Mouse (Mus musculus) megakaryocyte, embryonic 14.5 days (primary cell): ENCODE measurements around the gene Gm3248. TPM values are rescaled to one million over a fixed set of nuclear protein-coding genes. Genes with fewer than 3 reads are reported as not detected.
"Not testable (repeated sequence)": the region's sequence is repeated elsewhere in the genome, so short reads cannot be mapped to it uniquely, and the experiment has no call there.

ENCODE experiments used
- H3K27me3 ChIP-seq: replicated peaks from 2 replicates; pipeline ENCODE3; 2012; ENCODE audit warnings: inconsistent platforms
- H3K36me3 ChIP-seq: replicated peaks from 2 replicates; pipeline ENCODE3; 2012; ENCODE audit warnings: low read length, inconsistent platforms, mixed read lengths
- H3K4me1 ChIP-seq: 2 replicates; pipeline ENCODE4 v1.6.1; 2012; ENCODE audit warnings: inconsistent platforms
- H3K4me3 ChIP-seq: replicated peaks from 2 replicates; pipeline ENCODE3; 2012; ENCODE audit warnings: moderate library complexity, mild to moderate bottlenecking, inconsistent platforms
- H3K9me3 ChIP-seq: 2 replicates; pipeline ENCODE4 v1.6.1; 2012; ENCODE audit warnings: inconsistent platforms
- polyA plus RNA-seq: library from polyadenylated mRNA; stranded (reverse); fragments of >175 nt; gene quantifications from 2 replicates; pipeline ENCODE4 v1.2.3, GENCODE M21; 2012; ENCODE audit warnings: low replicate concordance; ENCODE audit not compliant: insufficient read depth

The Gm3248 gene
- not detected in 2 replicates for polyA plus RNA-seq

DNA sequence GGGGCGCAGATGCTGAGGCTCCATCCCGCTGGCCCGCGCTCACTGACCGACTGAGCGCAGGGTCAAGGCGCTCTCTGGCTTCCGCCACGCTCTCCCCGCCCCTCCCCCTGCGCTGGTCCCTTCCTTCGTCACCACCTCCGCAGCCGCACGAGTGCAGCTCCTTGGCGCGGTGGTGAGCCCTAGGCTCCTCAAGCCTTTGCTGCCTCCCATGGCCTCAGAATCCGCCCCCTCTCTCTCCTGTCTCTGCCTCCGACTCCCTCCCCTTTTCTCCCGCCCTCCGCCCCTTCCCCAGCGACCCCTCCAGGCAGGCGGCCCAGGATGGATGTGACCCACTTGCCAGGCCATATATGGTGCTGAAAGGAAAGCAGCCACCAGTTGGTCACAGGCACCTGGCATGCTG is at the start of gene Gm3248:
Gene Gm3248 (minus strand): TSS at position 111 of the 400 bp plus-strand sequence.
- not testable (repeated sequence) for H3K4me3 ChIP-seq, H3K4me1 ChIP-seq, H3K27me3 ChIP-seq, H3K9me3 ChIP-seq, H3K36me3 ChIP-seq

DNA sequence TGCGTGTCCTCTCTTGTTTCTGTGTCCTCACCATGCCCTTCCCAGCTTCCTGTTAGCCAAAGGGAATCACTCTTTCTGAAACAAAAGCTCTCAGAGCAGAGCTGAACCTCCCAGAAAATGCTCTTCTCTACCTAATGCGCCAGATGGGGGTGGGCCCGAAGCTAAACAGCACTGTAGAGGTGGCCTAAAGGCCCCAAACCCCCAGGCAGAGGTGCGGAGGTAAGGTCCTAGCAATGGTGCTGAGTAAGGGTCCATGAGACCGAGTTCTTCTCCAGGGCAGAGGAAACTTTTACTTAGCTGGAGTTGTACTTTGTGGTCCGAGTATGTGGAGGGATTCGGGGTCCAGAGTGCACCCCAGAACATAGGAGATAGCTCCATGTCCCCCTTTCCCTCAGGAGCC is 25.6 kb upstream of the Gm3248 start:
- not testable (repeated sequence) for H3K9me3 ChIP-seq, H3K4me3 ChIP-seq, H3K36me3 ChIP-seq, H3K27me3 ChIP-seq, H3K4me1 ChIP-seq

GRCm38 (mm10) chr14:5979037-5979436 is 17.5 kb upstream of the Gm3248 start, which contains the start of gene Gm3453:
Gene Gm3453, minus strand, starts transcription at chr14:5979137.
- not testable (repeated sequence) for H3K4me1 ChIP-seq, H3K36me3 ChIP-seq, H3K9me3 ChIP-seq, H3K4me3 ChIP-seq, H3K27me3 ChIP-seq

DNA sequence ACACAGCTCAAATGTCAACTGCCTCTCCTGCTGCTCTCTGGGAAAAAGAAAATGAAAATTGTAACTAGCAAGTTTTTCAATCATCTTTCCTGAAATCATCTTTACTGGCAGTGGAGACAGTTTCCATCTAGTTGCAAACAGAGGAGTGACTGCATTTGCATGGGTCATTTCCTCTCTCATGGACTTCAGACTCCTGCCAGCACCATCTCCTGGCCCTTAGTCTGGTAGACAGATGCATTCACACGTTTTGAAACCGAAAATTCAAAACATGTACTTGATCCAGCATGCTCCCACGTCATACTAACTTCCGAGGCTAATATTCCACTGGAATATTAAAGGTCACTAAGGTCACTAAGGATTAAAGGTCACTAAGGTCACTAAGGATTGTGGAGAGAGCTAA is 896 bp upstream of the Gm3248 start:
- H3K4me1 ChIP-seq, H3K4me3 ChIP-seq, H3K27me3 ChIP-seq, H3K9me3 ChIP-seq, H3K36me3 ChIP-seq: not testable (repeated sequence)

GRCm38 (mm10) chr14:5961102-5961501 is 443 bp downstream of the Gm3248 start:
- H3K9me3 ChIP-seq, H3K4me3 ChIP-seq, H3K4me1 ChIP-seq, H3K36me3 ChIP-seq, H3K27me3 ChIP-seq: not testable (repeated sequence)

DNA sequence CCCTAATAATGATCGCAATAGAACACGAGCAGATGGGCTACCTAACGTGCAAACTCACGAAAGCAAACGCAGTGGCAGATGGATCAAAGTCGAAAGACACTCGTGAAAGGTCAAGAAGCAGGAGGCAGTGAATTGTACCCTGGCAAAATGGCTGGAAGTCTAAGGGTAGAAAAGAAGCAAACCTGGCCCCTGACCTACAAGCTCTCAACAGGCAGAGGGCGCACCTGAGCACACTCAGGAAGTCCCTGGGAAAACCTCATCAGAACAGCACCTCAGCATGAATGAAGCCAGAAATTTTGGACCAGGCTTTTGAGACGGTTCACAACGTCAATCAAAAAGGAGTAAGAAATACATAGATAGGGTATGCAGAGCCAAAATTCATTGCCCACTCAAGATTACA is 1.1 kb downstream of the Gm3248 start:
- H3K4me3 ChIP-seq, H3K9me3 ChIP-seq, H3K27me3 ChIP-seq, H3K36me3 ChIP-seq, H3K4me1 ChIP-seq: not testable (repeated sequence)

DNA sequence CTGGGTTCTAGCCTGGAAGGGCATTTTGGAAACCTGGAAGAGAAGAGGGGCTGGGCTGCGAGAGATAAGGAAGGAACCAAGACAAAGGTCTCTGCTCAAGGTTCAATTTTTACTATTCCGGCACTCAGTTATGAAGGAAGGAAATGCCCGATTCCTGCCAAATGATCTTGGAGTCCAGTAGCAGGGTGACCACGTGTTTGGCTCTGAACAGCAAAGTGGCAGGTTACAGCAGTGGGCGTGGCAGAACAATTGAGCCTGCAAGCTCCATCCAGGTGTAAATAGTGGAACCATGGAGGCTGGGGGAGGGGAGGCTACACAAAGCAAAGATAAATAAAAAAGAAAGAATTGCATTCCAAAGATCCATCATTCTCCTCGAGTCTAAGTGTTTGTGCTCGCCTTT is 38.3 kb downstream of the Gm3248 start:
- H3K27me3 ChIP-seq, H3K36me3 ChIP-seq, H3K4me3 ChIP-seq, H3K9me3 ChIP-seq, H3K4me1 ChIP-seq: not testable (repeated sequence)

GRCm38 (mm10) chr14:5918330-5918942 is 43.1 kb downstream of the Gm3248 start:
- H3K4me1 ChIP-seq, H3K4me3 ChIP-seq, H3K27me3 ChIP-seq, H3K9me3 ChIP-seq, H3K36me3 ChIP-seq: not testable (repeated sequence)

- H3K27me3 ChIP-seq, H3K4me3 ChIP-seq, H3K36me3 ChIP-seq, H3K9me3 ChIP-seq, H3K4me1 ChIP-seq: not testable (repeated sequence)
Measured at GRCm38 (mm10) chr14:5913701-5914100, 47.8 kb downstream of the Gm3248 start.

Other genes starting within 250 kb of the Gm3248 start
- not detected in 2 replicates for gene Gm3373, start 220.2 kb downstream of the Gm3248 start, polyA plus RNA-seq
- gene Gm3383, start 153.8 kb downstream of the Gm3248 start, polyA plus RNA-seq, result not detected in 2 replicates
- gene Gm3424, start 131.4 kb downstream of the Gm3248 start, polyA plus RNA-seq, result not detected in 2 replicates
- gene Gm8237, start 81.4 kb downstream of the Gm3248 start, polyA plus RNA-seq, result not detected in 2 replicates
- not detected in 2 replicates for gene Gm3453, start 17.4 kb upstream of the Gm3248 start, polyA plus RNA-seq
- gene Gm6337, start 96.5 kb upstream of the Gm3248 start, polyA plus RNA-seq, result 0.97 TPM in 1 of 2 replicates, not detected in the other
- not detected in 2 replicates for gene Gm8206, start 132.2 kb upstream of the Gm3248 start, polyA plus RNA-seq
- gene Gm3468, start 146.9 kb upstream of the Gm3248 start, polyA plus RNA-seq, result not detected in 2 replicates
- gene Gm3476, start 164.1 kb upstream of the Gm3248 start, polyA plus RNA-seq, result not detected in 2 replicates